In the genomic region with DNA sequence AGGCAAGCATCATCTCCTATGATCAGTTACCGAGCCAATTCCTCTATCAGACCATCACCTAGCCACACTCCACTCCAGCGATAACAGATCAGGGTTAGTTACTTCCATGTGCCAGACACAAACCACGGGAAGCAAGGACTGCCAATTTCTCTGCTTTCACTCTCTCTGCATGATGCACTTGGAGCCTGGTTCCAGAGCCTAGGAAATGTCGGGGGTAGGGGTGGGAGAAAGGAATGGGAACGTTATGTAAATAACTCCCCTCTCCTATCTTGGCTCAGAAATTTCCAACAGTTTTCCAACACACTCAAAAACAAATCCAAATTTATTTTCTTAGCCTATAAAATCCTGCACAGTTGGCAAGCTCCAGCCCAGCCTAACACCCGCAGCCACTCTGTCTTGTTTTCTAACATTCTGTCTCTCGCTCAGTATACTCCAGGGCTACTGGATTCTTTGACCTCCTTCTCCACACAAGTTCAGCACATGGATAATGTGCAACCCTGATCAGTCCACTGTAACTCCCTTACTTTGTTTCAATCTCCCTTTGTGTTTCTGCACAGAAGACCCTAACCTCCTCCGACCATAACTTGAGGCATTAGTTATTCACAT, we compare ENCODE assay signal across 34 mouse cellular contexts.
A peak's percentile ranks its signal among the peaks of the same experiment; 100 is the strongest.
DNase-seq lines count a peak whose midpoint lies in the region; ATAC-seq and TF ChIP-seq lines count a peak whose summit lies in the region.
"Had no signal": no experiment of that assay in that cellular context is flagged by ENCODE, and none has a peak within 500 bp of the region (broad histone marks: within the 10 kb centered on the region; RNA-seq: fewer than 3 reads in every experiment).

No protein-coding gene starts in this region.

- H3K9ac ChIP-seq in embryonic facial prominence, embryonic 14.5 days (ENCODE audit: low read depth, low read length): no peak overlapping the region
- no peak overlapping the region for H3K9ac ChIP-seq in kidney, postnatal 0 days (ENCODE audit: low read depth, low read length)
- H3K9ac ChIP-seq in lung, postnatal 0 days (replicated peaks; ENCODE audit: low read depth): no peak overlapping the region
- H3K9ac ChIP-seq in limb, embryonic 15.5 days: no peak overlapping the region
- H3K9ac ChIP-seq: embryonic facial prominence, embryonic 13.5 days; hindbrain, embryonic 13.5 days; kidney, embryonic 15.5 days; limb, embryonic 13.5 days; liver, embryonic 13.5 days; midbrain, embryonic 15.5 days; neural tube, embryonic 15.5 days had no signal

- TF ChIP-seq EP300 in lung, postnatal 0 days (IDR thresholded peaks at IDR 0.05): no peak

- TF ChIP-seq CTCF in kidney, postnatal 0 days (IDR thresholded peaks at IDR 0.05; ENCODE audit: low read depth): no peak
- no peak for TF ChIP-seq CTCF in lung, postnatal 0 days (IDR thresholded peaks at IDR 0.05)

- no peaks in the 10 kb centered on the region for H3K27me3 ChIP-seq in embryonic facial prominence, embryonic 14.5 days (replicated peaks; ENCODE audit: control insufficient read depth, insufficient read depth, low read length)
- H3K27me3 ChIP-seq in embryonic facial prominence, embryonic 10.5 days (replicated peaks; ENCODE audit: low read depth, poor library complexity, severe bottlenecking): no peaks in the 10 kb centered on the region
- H3K27me3 ChIP-seq in kidney, postnatal 0 days (ENCODE audit: insufficient read depth, low read length): no peaks in the 10 kb centered on the region
- no peaks in the 10 kb centered on the region for H3K27me3 ChIP-seq in lung, postnatal 0 days (replicated peaks; ENCODE audit: insufficient read depth, low read length)
- H3K27me3 ChIP-seq in limb, embryonic 15.5 days: no peaks in the 10 kb centered on the region
- H3K27me3 ChIP-seq: embryonic facial prominence, embryonic 13.5 days; hindbrain, embryonic 13.5 days; kidney, embryonic 15.5 days; limb, embryonic 13.5 days; liver, embryonic 13.5 days; midbrain, embryonic 15.5 days; neural tube, embryonic 15.5 days had no signal

- H3K4me3 ChIP-seq in embryonic facial prominence, embryonic 14.5 days (ENCODE audit: low read depth, low read length): no peak overlapping the region
- no peak overlapping the region for H3K4me3 ChIP-seq in embryonic facial prominence, embryonic 10.5 days
- no peak overlapping the region for H3K4me3 ChIP-seq in kidney, postnatal 0 days (replicated peaks; ENCODE audit: low read depth, low read length)
- H3K4me3 ChIP-seq in lung, postnatal 0 days (ENCODE audit: low read depth, low read length): no peak overlapping the region
- no peak overlapping the region for H3K4me3 ChIP-seq in limb, embryonic 15.5 days
- H3K4me3 ChIP-seq: embryonic facial prominence, embryonic 13.5 days; erythroblast, embryonic 14.5 days; hindbrain, embryonic 13.5 days; kidney, embryonic 15.5 days; layer of hippocampus, adult 2 months; left cerebral cortex, adult 2 months; limb, embryonic 13.5 days; liver, embryonic 13.5 days; midbrain, embryonic 10.5 days; midbrain, embryonic 15.5 days; neural tube, embryonic 15.5 days had no signal

- H3K9me3 ChIP-seq in embryonic facial prominence, embryonic 14.5 days (ENCODE audit: control insufficient read depth, low read length): no peaks in the 10 kb centered on the region
- H3K9me3 ChIP-seq in embryonic facial prominence, embryonic 10.5 days: peaks cover 7% of the 10 kb centered on the region; the same call in 1 of the 2 replicates
- no peaks in the 10 kb centered on the region for H3K9me3 ChIP-seq in kidney, postnatal 0 days (replicated peaks; ENCODE audit: low read length)
- H3K9me3 ChIP-seq in lung, postnatal 0 days (ENCODE audit: low read length): no peaks in the 10 kb centered on the region
- H3K9me3 ChIP-seq in limb, embryonic 15.5 days: no peaks in the 10 kb centered on the region
- H3K9me3 ChIP-seq: embryonic facial prominence, embryonic 13.5 days; hindbrain, embryonic 13.5 days; kidney, embryonic 15.5 days; liver, embryonic 13.5 days; midbrain, embryonic 10.5 days; midbrain, embryonic 15.5 days; neural tube, embryonic 15.5 days had no signal

- H3K4me2 ChIP-seq in embryonic facial prominence, embryonic 14.5 days (ENCODE audit: low read depth, low read length): no peak overlapping the region
- H3K4me2 ChIP-seq in kidney, postnatal 0 days (ENCODE audit: low read length): no peak overlapping the region
- no peak overlapping the region for H3K4me2 ChIP-seq in lung, postnatal 0 days (replicated peaks; ENCODE audit: low read depth, low read length)
- H3K4me2 ChIP-seq in limb, embryonic 15.5 days: no peak overlapping the region
- H3K4me2 ChIP-seq: embryonic facial prominence, embryonic 13.5 days; heart, embryonic 11.5 days; hindbrain, embryonic 13.5 days; kidney, embryonic 15.5 days; limb, embryonic 13.5 days; liver, embryonic 13.5 days; midbrain, embryonic 15.5 days; neural tube, embryonic 15.5 days had no signal

- H3K4me1 ChIP-seq in embryonic facial prominence, embryonic 14.5 days (ENCODE audit: control insufficient read depth, insufficient read depth, low read length): peaks cover 12% of the 10 kb centered on the region
- peaks cover 10% of the 10 kb centered on the region for H3K4me1 ChIP-seq in embryonic facial prominence, embryonic 10.5 days
- H3K4me1 ChIP-seq in kidney, postnatal 0 days (replicated peaks; ENCODE audit: insufficient read depth, low read length): no peaks in the 10 kb centered on the region
- H3K4me1 ChIP-seq in lung, postnatal 0 days (ENCODE audit: insufficient read depth, low read depth, low read length): no peaks in the 10 kb centered on the region
- H3K4me1 ChIP-seq in limb, embryonic 15.5 days: peaks cover 16% of the 10 kb centered on the region; the same call in 1 of the 2 replicates
- H3K4me1 ChIP-seq: hindbrain, embryonic 13.5 days; kidney, embryonic 15.5 days; liver, embryonic 13.5 days; midbrain, embryonic 10.5 days; midbrain, embryonic 15.5 days; neural tube, embryonic 15.5 days had no signal

- 59% methylated on average over 8 of the region's 8 CpGs for WGBS in embryonic facial prominence, embryonic 14.5 days
- WGBS in embryonic facial prominence, embryonic 10.5 days: 82% methylated on average over 8 of the region's 8 CpGs
- WGBS in kidney, postnatal 0 days: 62% methylated on average over 8 of the region's 8 CpGs
- WGBS in lung, postnatal 0 days: 53% methylated on average over 8 of the region's 8 CpGs
- WGBS in limb, embryonic 15.5 days: 47% methylated on average over 8 of the region's 8 CpGs

- H3K36me3 ChIP-seq in embryonic facial prominence, embryonic 14.5 days (ENCODE audit: control insufficient read depth, insufficient read depth, low read length): no peaks in the 10 kb centered on the region
- H3K36me3 ChIP-seq in embryonic facial prominence, embryonic 10.5 days (replicated peaks): no peaks in the 10 kb centered on the region
- H3K36me3 ChIP-seq in kidney, postnatal 0 days (ENCODE audit: insufficient read depth, low read length): no peaks in the 10 kb centered on the region
- H3K36me3 ChIP-seq in lung, postnatal 0 days (ENCODE audit: insufficient read depth, low read length): no peaks in the 10 kb centered on the region
- no peaks in the 10 kb centered on the region for H3K36me3 ChIP-seq in limb, embryonic 15.5 days
- H3K36me3 ChIP-seq: embryonic facial prominence, embryonic 13.5 days; hindbrain, embryonic 13.5 days; kidney, embryonic 15.5 days; limb, embryonic 13.5 days; liver, embryonic 13.5 days; midbrain, embryonic 10.5 days; midbrain, embryonic 15.5 days; neural tube, embryonic 15.5 days had no signal

- H3K27ac ChIP-seq in embryonic facial prominence, embryonic 14.5 days (replicated peaks; ENCODE audit: low read depth, low read length): no peak overlapping the region
- H3K27ac ChIP-seq in embryonic facial prominence, embryonic 10.5 days (replicated peaks): no peak overlapping the region
- H3K27ac ChIP-seq in kidney, postnatal 0 days: no peak overlapping the region
- H3K27ac ChIP-seq in lung, postnatal 0 days (ENCODE audit: low read length): no peak overlapping the region
- no peak overlapping the region for H3K27ac ChIP-seq in limb, embryonic 15.5 days
- H3K27ac ChIP-seq: embryonic facial prominence, embryonic 13.5 days; hindbrain, embryonic 13.5 days; kidney, embryonic 15.5 days; layer of hippocampus, adult 2 months; left cerebral cortex, adult 2 months; limb, embryonic 13.5 days; liver, embryonic 13.5 days; midbrain, embryonic 10.5 days; midbrain, embryonic 15.5 days; neural tube, embryonic 15.5 days had no signal

- no peak for ATAC-seq in embryonic facial prominence, embryonic 14.5 days (ENCODE audit: low read depth)
- ATAC-seq in kidney, postnatal 0 days (replicated peaks; ENCODE audit: low FRiP score, low read depth): no peak
- ATAC-seq in lung, postnatal 0 days: no peak
- 0 out of 2 replicates have a peak, but pooled peaks have one; percentile 36 for ATAC-seq in limb, embryonic 15.5 days (ENCODE audit: insufficient number of reproducible peaks, low FRiP score, low TSS enrichment, low read depth)
- ATAC-seq: midbrain, embryonic 15.5 days; Patski had no signal

- peak; percentile 64 for DNase-seq in embryonic facial prominence, embryonic 14.5 days (ENCODE audit: low spot score)
- no peak for DNase-seq in embryonic facial prominence, embryonic 10.5 days (ENCODE audit: low spot score)
- DNase-seq in kidney, postnatal 0 days (ENCODE audit: low spot score): peak; percentile 19
- DNase-seq in kidney, adult 11 months: no peak
- DNase-seq in lung, postnatal 10 days: peak; percentile 12
- DNase-seq in lung, postnatal 0 days (ENCODE audit: low spot score): no peak
- DNase-seq in thymus, postnatal 25 days: no peak
- DNase-seq: adrenal gland, postnatal 10 days; cerebellum, adult 2 months; embryo, embryonic 11 days; gastrocnemius, postnatal 36 days; heart, adult 18-20 months; heart, postnatal 36 days; kidney, adult 18-20 months; kidney, postnatal 36 days; liver, embryonic 13.5 days; lung, adult 18-20 months; retina, postnatal 1 day; spleen, adult 18-20 months; thymus, adult 18-20 months; thymus, postnatal 36 days had no signal

Comparison
In these comparisons a context has a peak if more than half of its experiments do, and no peak if none do; other contexts are left out.
1. DNase-seq: peak in embryonic facial prominence, embryonic 14.5 days (single experiment), kidney, postnatal 0 days (single experiment) and lung, postnatal 10 days (single experiment); none in embryonic facial prominence, embryonic 10.5 days (single experiment), kidney, adult 11 months (single experiment), lung, postnatal 0 days (single experiment) and thymus, postnatal 25 days (single experiment).